Mouse (Mus musculus) thymus, adult 2 months (tissue): ENCODE measurements at regions not wholly inside any gene's neighbourhood (a gene's known extent, or its start where the extent isn't known, plus 50 kb on each side); places are given as distances from the start of the nearest gene placed in this dataset.

Source experiments
- CTCF ChIP-seq: fragments of 200-500 bp; IDR thresholded peaks from 2 replicates; pipeline ENCODE4 v1.5.1; 2012; ENCODE audit warnings: mild to moderate bottlenecking, control low read depth, low read length, moderate library complexity, borderline replicate concordance; ENCODE audit not compliant: control insufficient read depth, poor library complexity, insufficient read depth; ENCODE audit errors: extremely low read depth
- POLR2A ChIP-seq: fragments of 200-500 bp; IDR thresholded peaks from 2 replicates; pipeline ENCODE4 v1.6.1; 2012; ENCODE audit warnings: mild to moderate bottlenecking, low read length, control low read depth, moderate library complexity; ENCODE audit not compliant: control insufficient read depth, poor library complexity, insufficient read depth; ENCODE audit errors: extremely low read depth

- TF ChIP-seq POLR2A, result no peak
- TF ChIP-seq CTCF, result no peak
These were observed 286.2 kb downstream of the Cyp26b1 start for GRCm38 (mm10) chr6:84307556-84307955.
